Mouse (Mus musculus): ENCODE results near the gene Sntg2.

Sntg2 gene
- long read RNA-seq, experiment 1, result 0 reads
- long read RNA-seq, experiment 2, partial matches to known transcripts, result 1 of 1 reads
- long read RNA-seq, experiment 2, other reads (novel, unspliced or antisense), result 0 of 1 reads

DNA sequence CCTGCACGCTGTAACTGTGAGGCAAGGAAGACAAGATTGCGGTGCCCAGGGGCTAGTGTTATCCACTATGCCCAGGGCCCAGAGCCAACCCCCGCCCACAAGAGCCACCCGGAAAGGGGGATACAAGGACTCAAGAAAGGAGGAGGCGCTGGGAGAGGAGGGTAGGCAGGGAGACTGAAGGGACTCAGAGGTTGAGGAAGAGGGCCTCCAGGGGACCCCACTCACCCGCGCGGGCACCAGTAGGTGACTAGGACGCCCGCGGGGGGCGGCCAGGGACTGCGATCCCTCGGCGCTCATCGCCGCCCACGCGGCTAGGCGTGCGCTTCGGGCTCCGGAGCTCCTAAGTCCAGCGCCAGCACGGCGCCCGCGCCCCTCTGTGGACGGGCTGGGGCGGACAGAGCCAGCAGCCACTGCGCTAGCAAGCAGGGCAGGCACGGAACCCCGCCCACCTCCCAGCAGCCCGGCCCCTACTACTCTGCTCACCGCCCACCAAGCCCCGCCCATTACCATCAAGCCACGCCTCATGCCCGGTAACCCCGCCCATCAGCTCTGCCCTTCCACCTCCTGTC lies at the start of gene Sntg2:
TSS of gene Sntg2 (minus strand) at position 443 of the 569 bp plus-strand sequence.
- intact Hi-C loops (cut with DNase I), result loop anchor here (5.0 kb wide), 3 partner anchors 204 to 321 kb away; no protein-coding TSS in a partner anchor

- intact Hi-C loops (cut with DNase I), result no loop called here
Observed at GRCm38 (mm10) chr12:30416547-30416946, 43.4 kb upstream of the Sntg2 start.

GRCm38 (mm10) chr12:30415981-30416380 lies 42.8 kb upstream of the Sntg2 start:
- intact Hi-C loops (cut with DNase I), result no loop called here

GRCm38 (mm10) chr12:30402651-30403050 lies 29.5 kb upstream of the Sntg2 start:
- intact Hi-C loops (cut with DNase I), result no loop called here

DNA sequence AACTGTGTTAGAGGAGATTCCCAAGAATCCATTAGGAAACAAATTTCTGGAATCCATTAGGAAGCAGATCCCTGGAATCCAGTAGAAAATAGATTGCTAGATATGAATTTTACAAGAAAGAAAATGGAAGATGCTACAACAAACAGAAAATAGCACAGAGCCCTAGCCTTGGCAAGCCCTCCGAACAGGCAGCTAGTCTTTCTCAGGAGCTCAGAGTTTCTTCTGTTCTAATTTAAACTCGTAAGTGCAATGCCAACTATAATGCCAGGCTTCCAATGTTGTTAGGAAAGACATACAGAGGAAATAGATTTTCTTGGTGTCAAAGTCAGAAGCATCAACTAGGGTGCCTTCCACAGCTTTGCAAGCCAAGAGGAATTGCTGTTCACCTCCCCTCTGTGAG lies 27.4 kb upstream of the Sntg2 start:
- intact Hi-C loops (cut with DNase I), result no loop called here

DNA sequence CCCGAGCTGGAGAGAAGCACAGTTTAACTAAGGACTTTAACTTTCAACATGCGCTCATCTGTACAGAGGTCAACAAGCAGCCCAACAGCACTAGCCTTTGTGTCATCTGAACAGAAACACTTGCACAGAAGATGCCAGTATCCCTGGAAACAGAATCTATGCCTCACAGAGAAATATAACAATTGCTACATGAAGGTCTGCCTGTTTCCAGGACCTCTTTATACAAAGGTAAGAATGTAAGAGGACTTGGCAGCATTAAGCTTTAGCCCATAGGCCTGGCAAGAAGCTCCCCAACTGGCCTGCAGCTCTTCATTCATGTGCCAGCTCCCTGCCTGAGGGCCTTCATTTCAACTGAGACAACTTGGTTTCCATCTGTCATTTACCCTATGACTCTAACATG lies 26.9 kb upstream of the Sntg2 start:
- intact Hi-C loops (cut with DNase I), result no loop called here

DNA sequence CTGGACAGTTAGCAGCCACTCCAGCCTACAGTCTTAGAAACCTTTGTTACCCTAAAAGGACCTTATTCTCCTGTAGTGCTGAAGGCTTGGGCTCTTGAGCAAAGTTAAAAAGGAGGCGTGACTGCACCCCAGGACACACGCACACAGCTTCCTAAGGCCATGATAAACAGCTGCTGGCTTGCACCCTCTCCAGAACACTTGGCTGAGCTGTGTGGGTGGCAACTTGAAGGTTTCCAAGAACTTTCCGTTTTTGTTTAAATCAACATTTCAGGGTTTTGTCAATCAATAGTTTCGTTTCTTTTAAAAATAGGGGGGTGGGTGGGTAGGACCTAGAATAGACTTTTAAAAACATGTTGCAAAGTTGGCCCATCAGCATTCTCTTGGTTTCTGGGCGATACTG lies 882 bp downstream of the Sntg2 start:
- intact Hi-C loops (cut with DNase I), result loop anchor here (5.0 kb wide), 3 partner anchors 205 to 320 kb away; no protein-coding TSS in a partner anchor

GRCm38 (mm10) chr12:30369786-30370185 lies 3.4 kb downstream of the Sntg2 start:
- intact Hi-C loops (cut with DNase I), result loop anchor here (1.0 to 5.0 kb wide), 5 partner anchors 170 to 317 kb away; no protein-coding TSS in a partner anchor

DNA sequence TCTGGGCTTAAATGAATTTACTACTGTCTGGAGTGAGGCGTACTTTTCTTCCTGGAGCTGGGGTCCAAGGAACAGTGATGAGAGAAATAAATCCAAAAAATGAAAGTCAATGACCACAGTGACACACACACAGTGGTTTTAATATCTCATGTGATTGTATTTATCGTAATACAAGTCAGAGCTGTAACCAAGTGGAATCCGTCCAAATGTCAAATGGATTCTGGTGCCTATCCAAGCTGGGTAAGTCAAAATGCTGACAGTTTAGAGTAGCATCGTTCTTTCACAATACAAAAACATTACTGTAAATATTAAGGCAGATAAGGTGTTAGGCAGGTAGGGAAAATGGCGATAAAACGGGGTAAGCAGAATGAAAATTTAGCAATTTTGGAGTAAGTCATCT lies 4.0 kb downstream of the Sntg2 start:
- intact Hi-C loops (cut with DNase I), result loop anchor here (1.0 to 5.0 kb wide), 2 partner anchors 170 to 242 kb away; no protein-coding TSS in a partner anchor

GRCm38 (mm10) chr12:30362306-30362705 lies 10.9 kb downstream of the Sntg2 start:
- intact Hi-C loops (cut with DNase I), result no loop called here

DNA sequence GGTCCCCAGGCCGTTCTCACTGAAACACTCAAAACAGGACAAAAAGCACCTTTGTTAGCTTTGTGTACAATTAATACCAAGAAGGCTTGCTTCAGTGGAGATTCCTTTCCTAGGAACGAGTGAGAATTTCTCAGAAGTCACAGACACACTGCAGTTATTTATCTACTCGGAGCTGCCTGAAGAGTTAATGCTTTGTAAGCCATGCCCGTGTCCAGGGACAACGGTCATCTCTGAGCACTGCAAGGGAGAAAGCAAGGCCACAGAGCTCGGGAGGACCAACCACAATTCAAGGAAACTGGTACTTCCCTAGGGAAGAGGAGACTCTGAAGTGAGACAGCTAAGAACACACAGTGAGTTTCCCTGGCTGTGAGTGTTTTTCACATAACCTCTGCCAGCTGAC lies 15.5 kb downstream of the Sntg2 start:
- intact Hi-C loops (cut with DNase I), result no loop called here

DNA sequence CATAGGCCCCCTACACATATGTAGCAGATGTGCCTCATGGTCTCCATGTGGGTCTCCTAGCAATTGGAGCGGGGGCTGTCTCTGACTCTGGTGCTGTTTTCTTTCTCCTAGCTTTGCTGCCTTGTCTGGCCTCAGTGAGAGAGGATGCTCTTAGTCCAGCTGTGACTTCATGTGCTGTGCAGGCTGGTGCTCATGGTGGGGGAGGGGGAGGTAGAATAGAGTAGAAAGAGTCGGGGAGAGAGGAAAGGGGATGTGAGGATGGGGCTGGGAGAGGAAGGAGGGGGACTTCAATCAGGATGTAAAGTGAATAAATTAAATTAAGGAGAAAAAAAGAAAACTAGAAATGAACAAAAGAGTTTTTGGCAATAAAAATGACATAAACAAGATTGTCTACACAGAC lies 20.8 kb downstream of the Sntg2 start:
- intact Hi-C loops (cut with DNase I), result no loop called here

- intact Hi-C loops (cut with DNase I), result no loop called here
Observed at GRCm38 (mm10) chr12:30348036-30348435, 25.1 kb downstream of the Sntg2 start.

GRCm38 (mm10) chr12:30347284-30347683 lies 25.9 kb downstream of the Sntg2 start:
- intact Hi-C loops (cut with DNase I), result no loop called here

DNA sequence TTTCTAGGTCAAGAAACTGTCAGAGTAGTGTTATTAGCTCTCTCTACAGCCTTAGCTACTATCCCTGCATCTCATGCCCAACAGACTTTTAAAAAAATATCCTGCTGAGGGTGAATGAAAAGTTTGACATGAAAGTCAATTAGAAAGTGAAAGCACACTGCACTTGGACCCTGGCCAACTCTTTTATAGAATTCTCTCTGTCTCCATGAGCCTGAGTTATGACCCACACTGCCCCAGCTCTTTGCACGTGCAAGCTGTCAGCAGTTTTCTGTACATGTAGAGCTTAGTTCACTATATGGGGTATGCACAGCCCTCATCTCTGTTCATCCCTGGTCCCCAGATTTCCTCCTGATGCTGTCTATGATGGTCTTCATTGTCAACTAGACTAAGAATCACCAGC lies 28.4 kb downstream of the Sntg2 start:
- intact Hi-C loops (cut with DNase I), result no loop called here

- intact Hi-C loops (cut with DNase I), result no loop called here
Observed at GRCm38 (mm10) chr12:30336301-30336700, 36.9 kb downstream of the Sntg2 start.

- intact Hi-C loops (cut with DNase I), result no loop called here
Observed at GRCm38 (mm10) chr12:30334502-30334901, 38.7 kb downstream of the Sntg2 start.

DNA sequence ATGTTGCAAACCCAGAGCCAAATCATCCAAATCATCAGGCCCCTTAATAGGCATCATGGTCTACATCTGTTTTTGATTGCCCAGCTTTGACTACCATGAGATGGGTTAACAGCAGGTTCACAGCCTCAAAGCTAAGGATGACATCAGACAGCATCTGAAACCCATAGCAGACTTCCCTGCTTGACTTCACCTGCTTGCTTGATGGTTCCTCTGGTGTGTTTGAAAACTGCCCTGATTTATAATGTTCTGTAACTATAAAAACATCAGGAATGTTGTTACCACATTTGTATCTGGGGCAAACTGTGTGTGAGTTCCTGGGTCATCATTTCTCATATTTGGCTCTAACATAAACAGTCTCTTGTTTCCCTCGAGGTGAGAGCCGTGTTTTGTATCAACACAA lies 55.2 kb downstream of the Sntg2 start:
- intact Hi-C loops (cut with DNase I), result no loop called here

- intact Hi-C loops (cut with DNase I), result no loop called here
Observed at GRCm38 (mm10) chr12:30313021-30313420, 60.2 kb downstream of the Sntg2 start.

DNA sequence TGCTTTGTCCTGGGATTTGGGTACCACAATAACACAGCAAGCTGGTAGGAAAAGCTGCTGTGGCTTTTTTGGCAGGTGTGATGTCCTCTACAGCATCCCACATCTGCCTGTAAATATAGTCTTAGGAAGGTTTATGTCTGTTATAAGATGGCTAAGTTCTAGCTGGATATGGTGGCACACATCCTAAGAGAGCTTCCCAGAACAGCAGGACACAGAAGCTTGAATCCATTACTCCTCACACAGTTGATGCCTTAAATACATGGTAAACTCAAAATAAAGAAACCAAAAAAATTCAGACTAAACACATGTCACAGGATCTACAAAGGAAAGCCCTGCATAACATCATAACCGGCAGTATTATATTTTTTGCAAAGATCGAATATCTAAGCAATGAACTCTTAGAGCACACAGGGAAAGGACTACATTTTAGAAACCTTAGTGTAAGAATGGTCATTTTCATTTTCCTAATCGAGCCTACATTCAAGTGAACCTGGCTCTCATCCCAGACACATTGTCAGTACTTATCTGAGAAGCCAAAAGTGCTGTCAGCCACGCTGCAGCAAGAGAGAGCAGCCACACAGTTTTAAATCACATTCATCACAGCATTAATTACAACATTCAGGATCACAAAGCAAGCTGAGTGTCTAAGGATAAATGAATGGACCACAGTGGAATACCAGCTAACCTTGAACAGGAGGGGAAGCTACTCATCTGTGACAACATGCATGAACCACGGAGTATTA lies 64.8 kb downstream of the Sntg2 start:
- intact Hi-C loops (cut with DNase I), result no loop called here

DNA sequence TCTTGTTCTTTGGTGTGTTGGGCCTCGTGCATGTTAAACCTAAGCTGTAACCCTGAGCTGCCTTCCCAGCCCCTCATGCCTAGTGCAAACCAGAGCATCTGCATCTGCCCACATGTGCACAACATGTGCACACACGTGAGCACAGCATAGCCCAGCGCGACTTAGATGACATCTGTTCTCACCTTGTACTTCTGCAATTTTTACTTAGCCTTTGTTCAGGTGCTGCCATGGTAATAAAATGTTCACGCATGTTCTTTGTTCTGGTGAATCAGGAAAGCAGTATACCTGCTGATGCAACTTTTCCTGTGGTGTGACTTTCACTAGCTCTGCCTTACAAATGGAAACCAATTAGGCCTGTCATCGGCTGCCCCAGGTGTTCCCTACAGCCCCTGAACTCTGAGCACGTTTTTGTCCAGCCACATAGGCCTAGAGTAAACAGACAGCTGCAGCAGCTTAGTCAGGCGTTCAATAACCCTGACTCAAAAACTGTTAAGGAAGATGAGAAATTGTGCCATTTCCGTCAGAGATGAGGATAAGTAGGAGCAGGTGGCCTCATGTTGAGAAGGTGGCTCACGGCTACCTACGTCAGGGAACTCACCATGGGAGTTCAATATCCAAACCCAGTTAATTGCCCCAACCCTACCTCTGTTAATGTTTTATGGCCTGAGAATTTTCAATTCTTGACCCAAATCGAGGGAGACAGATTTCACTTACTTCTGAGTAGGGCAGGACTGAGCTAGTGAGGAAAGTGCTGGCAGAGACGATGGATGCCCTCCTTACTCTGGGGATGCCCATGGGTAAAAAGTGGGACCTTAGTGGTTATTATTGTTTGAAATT lies 80.2 kb downstream of the Sntg2 start:
- intact Hi-C loops (cut with DNase I), result no loop called here

Data from adrenal gland (tissue).